Mouse (Mus musculus) common myeloid progenitor, adult 5-6 weeks (primary cell): Measurements from ENCODE around the gene Gmnc. TPM values are rescaled to one million over a fixed set of nuclear protein-coding genes. Genes with fewer than 3 reads are reported as not detected.

Source experiments
- ATAC-seq: replicated peaks from 2 replicates; pipeline ENCODE4 v1.8.0; 2016; ENCODE audit warnings: low read depth, mild to moderate bottlenecking, moderate TSS enrichment, inconsistent platforms; ENCODE audit not compliant: poor library complexity, severe bottlenecking
- total RNA-seq: library from RNA; stranded (forward); fragments of 200-1000, 187-1606 nt; gene quantifications from 2 replicates; pipeline ENCODE4 v1.2.3, GENCODE M21; 2017

Gmnc gene
- not detected in 2 replicates for total RNA-seq

GRCm38 (mm10) chr16:26991477-26992300 is at the start of gene Gmnc:
Gene Gmnc, minus strand, starts transcription at chr16:26991652.
- ATAC-seq: no peak

GRCm38 (mm10) chr16:27027281-27027680 is 35.8 kb upstream of the Gmnc start:
- no peak for ATAC-seq

DNA sequence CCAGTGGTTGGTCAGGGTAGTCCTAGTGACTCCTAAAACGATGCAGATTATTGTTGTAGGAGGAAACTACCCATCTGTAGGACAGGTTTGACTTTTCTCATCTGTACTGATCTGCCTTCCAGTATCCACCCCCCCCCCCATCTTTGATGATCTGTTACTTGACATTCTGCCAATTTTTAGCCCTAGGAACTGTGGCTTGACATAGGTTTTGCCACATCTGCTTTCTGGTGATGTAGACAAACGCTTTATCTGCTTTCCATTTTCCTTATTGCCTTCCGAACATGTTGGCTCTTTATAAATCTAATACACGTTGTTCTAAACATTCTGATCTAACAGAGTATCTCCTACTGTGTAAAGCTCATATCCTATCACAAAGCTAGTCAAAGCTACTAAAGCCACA is 34.8 kb upstream of the Gmnc start:
- ATAC-seq: no peak

DNA sequence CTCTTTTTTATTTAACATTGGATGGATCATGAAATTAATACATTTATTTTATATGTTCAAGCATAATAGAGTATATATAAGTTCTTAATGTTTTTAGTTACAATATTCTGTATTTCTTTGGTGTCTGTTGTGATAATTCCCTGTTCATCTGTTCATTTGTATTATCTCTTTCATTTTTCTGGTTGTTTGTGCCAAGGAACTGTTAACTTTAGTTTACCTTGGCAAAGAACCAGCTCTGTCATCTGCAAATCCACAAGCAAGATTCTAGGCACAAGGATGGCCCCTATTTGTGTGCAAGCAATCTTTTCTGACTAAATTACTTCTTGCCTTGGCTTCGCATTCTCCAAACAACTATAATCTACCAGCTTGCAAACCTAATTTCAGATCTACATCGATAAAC is 31.3 kb upstream of the Gmnc start:
- ATAC-seq: no peak

- no peak for ATAC-seq
Observed at GRCm38 (mm10) chr16:27017309-27017708, 25.9 kb upstream of the Gmnc start.

DNA sequence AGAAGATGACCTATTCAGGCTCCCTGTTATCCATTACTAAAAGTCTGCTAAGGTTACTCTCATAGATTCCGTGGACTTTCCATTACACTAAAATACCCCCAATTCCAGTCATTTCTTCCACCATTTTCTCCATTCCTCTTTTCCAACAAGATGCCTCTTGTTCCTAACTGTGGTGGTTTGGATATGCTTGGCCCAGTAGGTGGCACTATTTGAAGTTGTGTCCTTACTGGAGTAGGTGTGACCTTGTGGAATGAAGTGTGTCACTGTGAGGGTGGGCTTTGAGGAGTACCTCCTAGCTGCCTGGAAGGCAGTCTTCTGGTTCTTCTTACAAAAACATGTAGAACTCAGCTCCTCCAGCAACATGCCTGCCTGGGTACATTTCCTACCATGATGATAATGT is 11.3 kb upstream of the Gmnc start:
- no peak for ATAC-seq

- no peak for ATAC-seq
Observed at GRCm38 (mm10) chr16:26999563-26999962, 8.1 kb upstream of the Gmnc start.

DNA sequence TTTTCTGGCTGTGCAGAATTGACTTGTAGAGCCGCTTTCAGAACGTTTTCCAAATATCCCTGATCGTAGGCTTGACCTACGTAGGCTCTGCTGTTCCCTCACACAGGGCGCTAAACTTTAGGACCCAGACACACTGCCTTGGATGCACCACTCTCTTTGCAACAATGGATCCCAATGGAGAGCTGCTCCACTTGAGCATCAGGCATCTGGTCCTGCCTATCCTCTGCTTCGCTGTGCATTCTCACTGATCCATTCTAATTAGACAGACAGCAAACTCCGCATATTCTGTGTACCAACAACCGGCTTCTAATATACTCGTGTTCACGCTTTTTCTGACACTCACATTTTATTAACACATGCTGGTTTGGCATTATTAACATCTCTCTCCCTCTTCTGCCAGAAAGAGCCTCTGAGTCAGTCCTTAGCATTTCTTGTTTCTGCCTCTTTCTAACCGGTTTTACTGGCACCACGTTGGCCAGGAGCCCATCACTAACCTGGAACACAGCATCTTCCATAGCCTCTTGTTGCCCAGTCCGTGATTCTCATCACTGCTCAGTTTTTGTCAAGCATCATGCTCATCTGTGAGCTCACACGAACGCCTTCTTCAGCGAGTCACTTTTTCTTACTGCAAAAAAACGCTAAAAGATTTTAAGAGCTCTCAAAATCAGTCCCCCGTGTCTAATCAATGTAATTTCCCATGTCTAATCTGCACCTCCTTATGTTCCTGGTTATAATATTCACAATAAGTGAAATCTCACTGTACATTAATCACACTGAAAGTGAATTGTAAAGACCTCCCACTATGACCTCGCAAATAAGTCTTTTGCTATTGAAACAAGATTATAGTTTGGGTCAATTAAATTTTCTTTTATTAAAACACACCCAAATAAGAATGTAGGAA is 1.8 kb downstream of the Gmnc start:
- no peak for ATAC-seq

- ATAC-seq: no peak
Observed at GRCm38 (mm10) chr16:26988188-26988587, 3.3 kb downstream of the Gmnc start.

DNA sequence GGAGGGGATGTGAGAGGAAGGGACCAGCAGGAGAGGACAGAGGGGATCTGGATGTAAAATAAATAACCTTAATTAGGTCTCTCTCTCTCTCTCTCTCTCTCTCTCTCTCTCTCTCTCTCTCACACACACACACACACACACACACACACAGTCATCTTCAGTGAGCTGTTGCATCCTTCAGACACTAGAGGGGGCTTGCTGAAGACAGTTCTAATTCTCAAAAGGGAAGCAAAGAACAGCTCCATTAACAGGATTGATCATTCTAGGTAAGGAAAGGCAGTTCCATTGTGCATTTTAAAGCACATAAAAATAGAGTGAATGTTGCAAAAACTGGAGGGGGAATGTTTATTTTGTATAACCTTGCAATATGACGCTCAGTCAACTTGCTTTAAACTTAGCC is 5.7 kb downstream of the Gmnc start:
- ATAC-seq: peak; percentile 63; the same call in 1 of the 2 replicates

DNA sequence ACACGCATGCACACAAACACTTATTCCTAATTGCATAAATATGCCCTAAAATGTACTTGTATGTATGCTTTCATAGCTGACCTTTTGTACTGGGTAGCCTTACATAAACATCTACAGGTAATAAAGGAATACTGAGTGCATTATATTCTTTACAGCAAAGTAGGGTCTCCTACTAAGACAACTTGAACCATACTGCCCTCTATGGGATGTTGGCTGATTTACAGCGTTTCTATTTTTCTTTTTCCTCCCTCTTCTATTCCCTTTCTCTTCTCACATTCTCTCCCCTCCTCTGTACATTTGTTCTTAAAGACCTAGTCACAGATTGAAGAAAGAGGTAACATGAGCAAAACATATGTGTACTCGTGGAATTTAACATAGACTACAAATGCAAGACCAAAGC is 9.3 kb downstream of the Gmnc start:
- ATAC-seq: 0 out of 2 replicates have a peak, but pooled peaks have one; percentile 50

GRCm38 (mm10) chr16:26967967-26968366 is 23.5 kb downstream of the Gmnc start:
- no peak for ATAC-seq

DNA sequence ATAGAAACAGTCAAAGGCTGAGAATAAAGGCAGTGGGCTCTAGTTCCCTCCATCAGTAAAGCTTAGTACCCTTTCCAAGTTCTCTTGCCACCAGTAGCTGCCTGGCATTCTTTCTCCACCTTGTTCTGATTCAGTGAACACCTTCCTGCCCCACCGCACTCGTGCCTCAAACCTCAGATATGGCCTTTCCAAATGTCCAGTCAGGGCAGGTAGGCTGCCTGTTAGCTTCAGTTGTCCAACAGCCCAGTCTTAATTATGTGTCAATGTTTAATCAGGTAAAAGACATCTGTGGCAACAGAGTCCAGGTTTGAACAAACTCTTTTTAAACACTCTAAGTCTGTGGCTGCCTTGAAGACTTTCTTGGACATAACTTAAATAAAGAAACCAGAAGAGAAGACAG is 24.6 kb downstream of the Gmnc start:
- ATAC-seq: no peak

DNA sequence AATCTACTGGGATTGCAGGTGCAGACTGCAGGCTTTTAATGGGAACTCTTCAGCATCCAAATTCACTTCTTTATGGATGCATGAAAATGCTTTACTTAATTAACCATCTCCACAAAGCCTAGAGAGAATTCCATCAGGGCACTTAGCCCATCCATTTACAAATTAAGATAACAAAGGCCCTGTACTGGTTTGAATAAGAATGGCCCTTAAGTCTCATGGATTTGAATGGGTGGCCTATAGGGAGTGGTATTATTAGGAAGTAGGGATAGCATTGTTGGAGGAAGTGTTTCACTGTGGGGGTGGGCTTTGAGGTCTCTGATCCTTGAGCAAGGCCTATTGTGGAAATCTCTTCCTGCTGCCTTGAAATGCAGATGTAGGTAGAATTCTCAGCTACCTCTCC is 29.5 kb downstream of the Gmnc start:
- ATAC-seq: no peak

- ATAC-seq: no peak
Observed at GRCm38 (mm10) chr16:26951601-26952000, 39.9 kb downstream of the Gmnc start.

DNA sequence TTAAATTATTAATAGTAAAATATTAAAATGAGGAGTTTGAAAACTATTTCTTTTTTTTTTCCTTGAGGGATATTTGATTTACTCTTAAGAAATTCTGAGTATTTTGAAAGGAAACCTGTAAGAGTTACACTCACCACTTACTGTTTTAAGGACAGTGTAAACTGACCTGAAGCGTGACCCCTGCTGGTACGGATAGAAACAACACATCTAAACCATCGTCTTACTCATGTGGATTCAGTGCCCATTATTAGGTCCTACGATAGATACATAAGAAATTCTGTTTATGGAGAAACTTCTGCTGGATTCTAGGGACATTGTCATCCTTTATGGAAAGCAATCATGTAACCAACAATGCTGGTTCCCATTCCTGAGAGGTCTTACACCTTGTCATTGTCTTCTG is 41.2 kb downstream of the Gmnc start:
- no peak for ATAC-seq

DNA sequence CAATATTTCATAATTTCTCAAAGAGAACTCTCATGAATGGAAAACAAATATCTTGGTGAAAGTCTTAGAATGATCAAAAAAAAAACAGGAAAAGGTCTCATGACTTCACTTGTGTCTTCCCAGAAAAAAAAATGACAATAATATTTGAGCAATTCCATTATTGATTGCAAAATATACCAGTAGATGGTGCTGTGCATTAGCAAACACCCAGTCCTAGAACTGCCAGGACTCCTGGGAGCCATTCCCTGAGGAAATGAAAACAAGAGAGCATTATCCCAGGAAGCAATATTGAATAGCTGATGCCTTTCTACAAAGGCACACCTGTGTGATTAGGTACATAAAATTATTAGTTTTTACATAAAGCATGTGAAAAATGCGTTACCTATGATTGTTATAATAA is 87.5 kb downstream of the Gmnc start:
- ATAC-seq: no peak

- no peak for ATAC-seq
Observed at GRCm38 (mm10) chr16:26901471-26901870, 90.0 kb downstream of the Gmnc start.

- no peak for ATAC-seq
Observed at GRCm38 (mm10) chr16:26886337-26886736, 105.1 kb downstream of the Gmnc start.

DNA sequence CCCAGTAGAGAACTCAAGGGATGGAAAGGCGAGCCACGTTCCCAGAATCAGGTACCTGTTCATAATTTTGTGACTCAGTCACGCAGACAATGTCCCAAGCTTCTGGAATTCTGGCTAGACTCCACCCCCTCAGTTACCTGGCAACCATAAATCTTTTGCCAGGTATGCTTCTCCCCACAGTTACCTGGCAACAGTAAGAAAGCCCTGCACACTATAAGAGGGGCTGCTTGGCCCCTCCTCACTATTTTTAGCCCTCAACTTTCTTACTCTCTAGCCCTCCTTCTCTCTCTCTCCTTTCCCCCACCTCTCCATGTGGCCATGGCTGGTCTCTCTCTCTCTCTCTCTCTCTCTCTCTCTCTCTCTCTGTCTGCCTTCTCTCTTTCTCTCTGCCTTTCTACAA is 114.6 kb downstream of the Gmnc start:
- no peak for ATAC-seq
